Mouse (Mus musculus): ENCODE measurements around the gene Plcb3. TPM values are rescaled to one million over a fixed set of nuclear protein-coding genes. Genes with fewer than 3 reads are reported as not detected.

The Plcb3 gene
- polyA plus RNA-seq, 1 experiment from 2014 or later: 7.6 TPM

GRCm38 (mm10) chr19:6974211-6975205 lies 1.8 kb downstream of the Plcb3 start, which contains the start of gene Ppp1r14b:
Gene Ppp1r14b, plus strand, starts transcription at chr19:6974968.
- H3K4me2 ChIP-seq (ENCODE audit: low read depth, low read length): peak within 1 kb of the TSS; percentile 90
- no peaks in the 10 kb centered on the region for H3K27me3 ChIP-seq (ENCODE audit: control insufficient read depth, insufficient read depth, low read length)
- H3K27ac ChIP-seq (ENCODE audit: low read depth, low read length): peak within 1 kb of the TSS; percentile 92
- H3K36me3 ChIP-seq (ENCODE audit: control insufficient read depth, insufficient read depth, low read length): peaks cover 14% of the 10 kb centered on the region
- WGBS: 2% methylated on average over 65 of the region's 84 CpGs
- H3K4me3 ChIP-seq (ENCODE audit: low read depth, low read length): peak within 1 kb of the TSS; percentile 78
- no peaks in the 10 kb centered on the region for H3K9me3 ChIP-seq (ENCODE audit: control insufficient read depth, low read length)
- peak within 1 kb of the TSS; percentile 81 for H3K9ac ChIP-seq (replicated peaks; ENCODE audit: low read depth, low read length)
- ATAC-seq (ENCODE audit: low read depth): peak; percentile 60
- peaks cover 34% of the 10 kb centered on the region for H3K4me1 ChIP-seq (ENCODE audit: control insufficient read depth, insufficient read depth, low read length)

- Histone ChIP-seq H3K27me3 (ENCODE audit: control insufficient read depth, insufficient read depth, low read length) (no peaks in the 10 kb centered on the region; the same call in 1 of the 2 replicates), H3K4me3 (ENCODE audit: low read depth, low read length) (peak overlapping the region; percentile 78), H3K4me2 (ENCODE audit: low read depth, low read length) (peak overlapping the region; percentile 57), H3K27ac (ENCODE audit: low read depth, low read length) (peak overlapping the region; percentile 92; the same call in 1 of the 2 replicates), H3K9me3 (ENCODE audit: control insufficient read depth, low read length) (no peaks in the 10 kb centered on the region), H3K4me1 (ENCODE audit: control insufficient read depth, insufficient read depth, low read length) (peaks cover 26% of the 10 kb centered on the region), H3K9ac (replicated peaks; ENCODE audit: low read depth, low read length) (peak overlapping the region; percentile 81; the same call in 1 of the 2 replicates), H3K36me3 (ENCODE audit: control insufficient read depth, insufficient read depth, low read length) (peaks cover 14% of the 10 kb centered on the region)
- 33% methylated on average over 12 of the region's 12 CpGs for WGBS
- ATAC-seq (ENCODE audit: low read depth): no peak
These were observed 2.6 kb downstream of the Plcb3 start for GRCm38 (mm10) chr19:6973581-6974190.

- peaks cover 18% of the 10 kb centered on the region for H3K4me1 ChIP-seq (ENCODE audit: control insufficient read depth, insufficient read depth, low read length)
- H3K4me2 ChIP-seq (ENCODE audit: low read depth, low read length): no peak overlapping the region
- no peaks in the 10 kb centered on the region; the same call in 1 of the 2 replicates for H3K27me3 ChIP-seq (ENCODE audit: control insufficient read depth, insufficient read depth, low read length)
- ATAC-seq (ENCODE audit: low read depth): no peak
- no peak overlapping the region for H3K4me3 ChIP-seq (ENCODE audit: low read depth, low read length)
- H3K9me3 ChIP-seq (ENCODE audit: control insufficient read depth, low read length): no peaks in the 10 kb centered on the region
- H3K36me3 ChIP-seq (ENCODE audit: control insufficient read depth, insufficient read depth, low read length): peaks cover 2% of the 10 kb centered on the region
- no peak overlapping the region for H3K9ac ChIP-seq (replicated peaks; ENCODE audit: low read depth, low read length)
- no peak overlapping the region for H3K27ac ChIP-seq (ENCODE audit: low read depth, low read length)
- 78% methylated on average over 13 of the region's 13 CpGs for WGBS
These were observed 3.9 kb downstream of the Plcb3 start for GRCm38 (mm10) chr19:6972247-6972917.

- no peaks in the 10 kb centered on the region; the same call in 1 of the 2 replicates for H3K27me3 ChIP-seq (ENCODE audit: control insufficient read depth, insufficient read depth, low read length)
- H3K9ac ChIP-seq (replicated peaks; ENCODE audit: low read depth, low read length): no peak overlapping the region
- 24% methylated on average over 6 of the region's 6 CpGs for WGBS
- H3K9me3 ChIP-seq (ENCODE audit: control insufficient read depth, low read length): no peaks in the 10 kb centered on the region
- H3K4me3 ChIP-seq (ENCODE audit: low read depth, low read length): no peak overlapping the region
- peaks cover 12% of the 10 kb centered on the region for H3K4me1 ChIP-seq (ENCODE audit: control insufficient read depth, insufficient read depth, low read length)
- no peak for ATAC-seq (ENCODE audit: low read depth)
- no peak overlapping the region for H3K4me2 ChIP-seq (ENCODE audit: low read depth, low read length)
- H3K27ac ChIP-seq (ENCODE audit: low read depth, low read length): no peak overlapping the region
- no peaks in the 10 kb centered on the region for H3K36me3 ChIP-seq (ENCODE audit: control insufficient read depth, insufficient read depth, low read length)
These were observed 4.6 kb downstream of the Plcb3 start for GRCm38 (mm10) chr19:6971644-6972043.

DNA sequence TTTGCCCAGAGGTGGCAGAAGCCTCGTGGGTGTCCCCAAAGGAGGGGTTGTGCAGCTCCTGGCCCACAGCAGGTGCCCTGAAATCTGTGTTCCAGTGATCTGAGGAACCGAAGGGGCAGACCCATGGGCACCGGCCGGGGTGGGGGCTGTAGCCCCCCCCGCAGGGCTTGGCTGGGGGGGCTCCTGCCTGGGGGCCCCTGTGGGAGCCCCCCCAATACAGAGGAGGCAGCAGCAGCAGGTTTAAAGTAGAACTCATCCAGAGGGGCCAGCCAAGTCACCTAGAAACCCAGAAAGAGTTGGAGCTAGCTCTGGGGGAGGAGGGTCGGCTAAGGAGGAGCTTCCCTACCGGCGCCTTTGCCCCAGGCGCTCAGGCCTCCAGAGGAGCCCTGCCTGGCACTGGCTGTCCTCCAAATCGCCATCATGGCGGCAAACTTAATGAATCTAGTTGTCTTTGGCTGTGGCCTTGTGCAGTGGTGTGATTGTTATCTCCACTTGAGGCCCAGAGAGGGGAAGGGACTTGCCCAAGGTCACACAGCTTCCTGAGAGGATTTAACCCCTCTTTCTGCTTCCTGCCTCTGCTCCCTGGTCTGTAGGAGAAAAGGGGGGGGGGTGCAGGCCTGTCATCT lies 5.7 kb downstream of the Plcb3 start:
- H3K4me2 ChIP-seq (ENCODE audit: low read depth, low read length): peak overlapping the region; percentile 41
- no peaks in the 10 kb centered on the region for H3K9me3 ChIP-seq (ENCODE audit: control insufficient read depth, low read length)
- no peak overlapping the region for H3K27ac ChIP-seq (ENCODE audit: low read depth, low read length)
- H3K9ac ChIP-seq (replicated peaks; ENCODE audit: low read depth, low read length): no peak overlapping the region
- ATAC-seq (ENCODE audit: low read depth): no peak
- WGBS: 15% methylated on average over 11 of the region's 11 CpGs
- H3K4me1 ChIP-seq (ENCODE audit: control insufficient read depth, insufficient read depth, low read length): peaks cover 9% of the 10 kb centered on the region; the same call in 1 of the 2 replicates
- no peaks in the 10 kb centered on the region for H3K36me3 ChIP-seq (ENCODE audit: control insufficient read depth, insufficient read depth, low read length)
- no peak overlapping the region for H3K4me3 ChIP-seq (ENCODE audit: low read depth, low read length)
- H3K27me3 ChIP-seq (ENCODE audit: control insufficient read depth, insufficient read depth, low read length): no peaks in the 10 kb centered on the region; the same call in 1 of the 2 replicates

DNA sequence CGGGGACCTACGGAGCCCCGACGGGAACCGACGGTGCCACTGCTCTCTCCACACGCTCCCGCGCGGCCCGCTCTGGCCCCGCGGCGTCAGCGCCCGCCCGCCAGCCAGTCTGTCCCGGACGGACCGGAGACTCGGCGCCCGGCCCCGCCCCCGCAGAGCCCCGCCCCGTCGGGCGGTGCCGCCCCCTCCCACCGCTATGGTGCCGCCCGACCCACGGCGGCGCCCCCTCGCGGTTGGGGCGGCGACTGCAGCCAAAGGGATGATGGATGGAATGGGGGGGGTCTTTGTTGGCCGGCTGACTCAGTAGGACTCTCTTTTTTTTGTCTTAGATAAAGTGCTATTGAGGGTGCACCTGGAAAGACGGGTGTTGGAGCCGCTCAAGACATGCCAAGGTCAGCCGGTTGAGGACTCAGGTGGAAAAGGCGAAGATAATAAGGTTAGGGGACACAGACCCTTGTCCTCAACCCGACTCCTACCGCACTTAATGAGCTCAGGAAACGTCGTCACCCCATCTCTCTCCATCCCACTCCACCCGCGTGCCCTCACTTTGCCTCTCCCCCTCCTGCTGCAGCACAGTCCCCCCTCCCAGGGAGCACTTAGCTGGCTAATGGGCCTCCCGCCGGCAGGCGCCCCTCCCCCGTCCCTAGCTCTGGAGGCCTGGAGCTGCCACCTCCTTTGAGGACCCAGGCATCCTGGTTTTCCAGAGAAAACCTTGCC lies 6.4 kb downstream of the Plcb3 start:
- 0 out of 2 replicates have a peak, but pooled peaks have one; percentile 9 for ATAC-seq (ENCODE audit: low read depth)
- under 1% methylated on average over 50 of the region's 55 CpGs for WGBS
- H3K9ac ChIP-seq (replicated peaks; ENCODE audit: low read depth, low read length): 0 out of 2 replicates have a peak overlapping the region, but pooled peaks have one; percentile 4

GRCm38 (mm10) chr19:6969291-6969664 lies 7.0 kb downstream of the Plcb3 start:
- H3K4me2 ChIP-seq (ENCODE audit: low read depth, low read length): peak overlapping the region; percentile 41
- WGBS: 3% methylated on average over 8 of the region's 20 CpGs
- H3K4me1 ChIP-seq (ENCODE audit: control insufficient read depth, insufficient read depth, low read length): peaks cover 9% of the 10 kb centered on the region; the same call in 1 of the 2 replicates
- no peaks in the 10 kb centered on the region for H3K36me3 ChIP-seq (ENCODE audit: control insufficient read depth, insufficient read depth, low read length)
- no peaks in the 10 kb centered on the region for H3K9me3 ChIP-seq (ENCODE audit: control insufficient read depth, low read length)
- 0 out of 2 replicates have a peak overlapping the region, but pooled peaks have one; percentile 4 for H3K9ac ChIP-seq (replicated peaks; ENCODE audit: low read depth, low read length)
- H3K27me3 ChIP-seq (ENCODE audit: control insufficient read depth, insufficient read depth, low read length): no peaks in the 10 kb centered on the region; the same call in 1 of the 2 replicates
- H3K27ac ChIP-seq (ENCODE audit: low read depth, low read length): no peak overlapping the region
- H3K4me3 ChIP-seq (ENCODE audit: low read depth, low read length): peak overlapping the region; percentile 25
- 0 out of 2 replicates have a peak, but pooled peaks have one; percentile 7 for ATAC-seq (ENCODE audit: low read depth)

More for the DNA sequence above, 6.4 kb downstream of the Plcb3 start:
- no peaks in the 10 kb centered on the region; the same call in 1 of the 2 replicates for H3K27me3 ChIP-seq (ENCODE audit: control insufficient read depth, insufficient read depth, low read length)
- no peak overlapping the region for H3K27ac ChIP-seq (ENCODE audit: low read depth, low read length)
- peak overlapping the region; percentile 41 for H3K4me2 ChIP-seq (ENCODE audit: low read depth, low read length)
- H3K36me3 ChIP-seq (ENCODE audit: control insufficient read depth, insufficient read depth, low read length): no peaks in the 10 kb centered on the region
- no peaks in the 10 kb centered on the region for H3K9me3 ChIP-seq (ENCODE audit: control insufficient read depth, low read length)
- H3K4me1 ChIP-seq (ENCODE audit: control insufficient read depth, insufficient read depth, low read length): peaks cover 9% of the 10 kb centered on the region; the same call in 1 of the 2 replicates
- H3K4me3 ChIP-seq (ENCODE audit: low read depth, low read length): peak overlapping the region; percentile 25
